ENCODE assay signal across 23 mouse cellular contexts in genomic region chr10:50197897-50198538, GRCm38 (mm10).
DNase-seq lines count a peak whose midpoint lies in the region; ATAC-seq and TF ChIP-seq lines count a peak whose summit lies in the region.
"Had no signal": no experiment of that assay in that cellular context is flagged by ENCODE, and none has a peak within 500 bp of the region (broad histone marks: within the 10 kb centered on the region; RNA-seq: fewer than 3 reads in every experiment).

No protein-coding gene starts in this region.

- TF ChIP-seq POLR2A in brain, embryonic 14.5 days (IDR thresholded peaks at IDR 0.05; ENCODE audit: borderline replicate concordance, extremely low read depth, insufficient read depth, insufficient read length, poor library complexity, severe bottlenecking): no peak

- DNase-seq in cerebellum, adult 9-10 months: peak; percentile 30
- no peak for DNase-seq in cerebellum, adult 9-11 months
- peak; percentile 2 for DNase-seq in hindbrain, embryonic 11.5 days (ENCODE audit: low spot score)
- DNase-seq in hindbrain, embryonic 14.5 days (ENCODE audit: low spot score): no peak
- peak; percentile 47 for DNase-seq in brain, embryonic 14.5 days (ENCODE audit: low read depth)
- DNase-seq in forebrain, embryonic 14.5 days (ENCODE audit: low spot score): peak; percentile 9
- DNase-seq in ovary, postnatal 14 days (ENCODE audit: low spot score): no peak
- DNase-seq: adrenal gland, postnatal 10 days; cerebellum, adult 11 months; gastrocnemius, postnatal 14 days; heart, adult 18-20 months; heart, postnatal 4 days; kidney, postnatal 36 days; layer of hippocampus, adult 9-11 months; lung, postnatal 4 days; right cerebral cortex, postnatal 14 days; thymus, postnatal 36 days had no signal

- H3K9ac ChIP-seq in hindbrain, embryonic 11.5 days (ENCODE audit: low read depth, low read length): no peak overlapping the region
- H3K9ac ChIP-seq in hindbrain, embryonic 14.5 days: no peak overlapping the region
- no peak overlapping the region for H3K9ac ChIP-seq in forebrain, embryonic 14.5 days (ENCODE audit: low read length)
- H3K9ac ChIP-seq: heart, embryonic 15.5 days; liver, embryonic 14.5 days; lung, embryonic 15.5 days had no signal

- TF ChIP-seq CTCF in brain, embryonic 14.5 days (IDR thresholded peaks at IDR 0.05; ENCODE audit: borderline replicate concordance, extremely low read depth, insufficient read depth, insufficient read length): no peak

- no peak overlapping the region for H3K4me3 ChIP-seq in hindbrain, embryonic 11.5 days (ENCODE audit: low read depth, low read length)
- H3K4me3 ChIP-seq in hindbrain, embryonic 14.5 days (replicated peaks; ENCODE audit: low read length): no peak overlapping the region
- no peak overlapping the region for H3K4me3 ChIP-seq in forebrain, embryonic 14.5 days (ENCODE audit: low read depth, low read length)
- H3K4me3 ChIP-seq: heart, embryonic 15.5 days; lung, embryonic 15.5 days had no signal

- WGBS in hindbrain, embryonic 11.5 days: 64% methylated on average over 5 of the region's 5 CpGs
- 64% methylated on average over 5 of the region's 5 CpGs for WGBS in hindbrain, embryonic 14.5 days
- WGBS in forebrain, embryonic 14.5 days: 48% methylated on average over 5 of the region's 5 CpGs

- H3K9me3 ChIP-seq in hindbrain, embryonic 11.5 days (ENCODE audit: control insufficient read depth, low read length): no peaks in the 10 kb centered on the region
- H3K9me3 ChIP-seq in hindbrain, embryonic 14.5 days (ENCODE audit: control insufficient read depth, low read length): no peaks in the 10 kb centered on the region
- H3K9me3 ChIP-seq in forebrain, embryonic 14.5 days (replicated peaks; ENCODE audit: control insufficient read depth, low read length): no peaks in the 10 kb centered on the region
- H3K9me3 ChIP-seq: G1E; heart, embryonic 15.5 days; lung, embryonic 15.5 days had no signal

- no peaks in the 10 kb centered on the region for H3K36me3 ChIP-seq in hindbrain, embryonic 11.5 days (ENCODE audit: control insufficient read depth, insufficient read depth, low read length)
- no peaks in the 10 kb centered on the region for H3K36me3 ChIP-seq in hindbrain, embryonic 14.5 days (replicated peaks; ENCODE audit: control insufficient read depth, insufficient read depth)
- no peaks in the 10 kb centered on the region for H3K36me3 ChIP-seq in forebrain, embryonic 14.5 days (ENCODE audit: control insufficient read depth, insufficient read depth, low read length)
- H3K36me3 ChIP-seq: G1E; heart, embryonic 15.5 days; lung, embryonic 15.5 days had no signal

- no peaks in the 10 kb centered on the region for H3K4me1 ChIP-seq in hindbrain, embryonic 11.5 days (replicated peaks; ENCODE audit: control insufficient read depth, insufficient read depth, low read length)
- H3K4me1 ChIP-seq in hindbrain, embryonic 14.5 days (replicated peaks; ENCODE audit: control insufficient read depth, insufficient read depth, low read length): no peaks in the 10 kb centered on the region
- H3K4me1 ChIP-seq in forebrain, embryonic 14.5 days (ENCODE audit: control insufficient read depth, insufficient read depth, low read length): peaks cover 3% of the 10 kb centered on the region
- H3K4me1 ChIP-seq: heart, embryonic 15.5 days; lung, embryonic 15.5 days had no signal

- no peak overlapping the region for H3K4me2 ChIP-seq in hindbrain, embryonic 11.5 days (replicated peaks; ENCODE audit: low read depth, low read length)
- no peak overlapping the region for H3K4me2 ChIP-seq in hindbrain, embryonic 14.5 days (replicated peaks)
- no peak overlapping the region for H3K4me2 ChIP-seq in forebrain, embryonic 14.5 days (ENCODE audit: low read length)
- H3K4me2 ChIP-seq: heart, embryonic 15.5 days; lung, embryonic 15.5 days had no signal

- ATAC-seq in hindbrain, embryonic 11.5 days (ENCODE audit: low FRiP score): peak; percentile 55; the same call in 1 of the 2 replicates
- ATAC-seq in hindbrain, embryonic 14.5 days (ENCODE audit: low FRiP score): no peak
- ATAC-seq in forebrain, embryonic 14.5 days: peak; percentile 46; the same call in 1 of the 2 replicates
- ATAC-seq: activated CD4-positive, CD25-positive, alpha-beta regulatory T cell, adult 4 months; intestine, embryonic 16.5 days had no signal

- no peak overlapping the region for H3K27ac ChIP-seq in hindbrain, embryonic 11.5 days (ENCODE audit: low read depth, low read length)
- no peak overlapping the region for H3K27ac ChIP-seq in hindbrain, embryonic 14.5 days
- H3K27ac ChIP-seq in forebrain, embryonic 14.5 days (ENCODE audit: low read depth, low read length): no peak overlapping the region
- H3K27ac ChIP-seq: heart, embryonic 15.5 days; liver, embryonic 14.5 days; lung, embryonic 15.5 days had no signal

- H3K27me3 ChIP-seq in hindbrain, embryonic 11.5 days (ENCODE audit: control insufficient read depth, insufficient read depth, low read length): no peaks in the 10 kb centered on the region
- H3K27me3 ChIP-seq in hindbrain, embryonic 14.5 days (ENCODE audit: control insufficient read depth, insufficient read depth, low read length): no peaks in the 10 kb centered on the region
- H3K27me3 ChIP-seq in forebrain, embryonic 14.5 days (replicated peaks; ENCODE audit: control insufficient read depth, insufficient read depth, low read length): no peaks in the 10 kb centered on the region
- H3K27me3 ChIP-seq: heart, embryonic 15.5 days; lung, embryonic 15.5 days had no signal

Comparison
In these comparisons a context has a peak if more than half of its experiments do, and no peak if none do; other contexts are left out.
1. DNase-seq: peak in cerebellum, adult 9-10 months (single experiment), hindbrain, embryonic 11.5 days (single experiment), brain, embryonic 14.5 days (single experiment) and forebrain, embryonic 14.5 days (single experiment); none in cerebellum, adult 9-11 months (single experiment), hindbrain, embryonic 14.5 days (single experiment) and ovary, postnatal 14 days (single experiment).